Mouse (Mus musculus) kidney, embryonic 16.5 days (tissue): Measurements from ENCODE around the gene Cx3cr1. TPM values are rescaled to one million over a fixed set of nuclear protein-coding genes. Genes with fewer than 3 reads are reported as not detected.
A peak's percentile ranks its signal among the peaks of the same experiment; 100 is the strongest.

Experiments used
- ATAC-seq: fragments of 200-750 bp; cut with Nextera tagmentation; 2 replicates; pipeline ENCODE4 v1.8.0; 2017; ENCODE audit warnings: moderate TSS enrichment; ENCODE audit not compliant: low FRiP score, low TSS enrichment
- H3K27ac ChIP-seq: fragments of 300-500 bp; sonication (generic); 2 replicates; pipeline ENCODE4 v1.5.1; 2014; ENCODE audit warnings: low read length
- H3K27me3 ChIP-seq: fragments of 300-500 bp; sonication (generic); 2 replicates; pipeline ENCODE4 v1.6.1; 2014; ENCODE audit warnings: low read length, control low read depth, mixed read lengths; ENCODE audit not compliant: insufficient read depth
- H3K36me3 ChIP-seq: fragments of 300-500 bp; sonication (generic); 2 replicates; pipeline ENCODE4 v1.6.1; 2014; ENCODE audit warnings: low read length, control low read depth, mixed read lengths; ENCODE audit not compliant: insufficient read depth
- H3K4me1 ChIP-seq: fragments of 300-500 bp; sonication (generic); 2 replicates; pipeline ENCODE4 v1.6.1; 2014; ENCODE audit warnings: low read length, control low read depth, mixed read lengths; ENCODE audit not compliant: insufficient read depth
- H3K4me2 ChIP-seq: fragments of 300-500 bp; sonication (generic); replicated peaks from 2 replicates; pipeline ENCODE4 v1.6.1; 2014; ENCODE audit warnings: low read depth, low read length
- H3K4me3 ChIP-seq: fragments of 300-500 bp; sonication (generic); 2 replicates; pipeline ENCODE4 v1.5.1; 2014; ENCODE audit warnings: mild to moderate bottlenecking, low read length
- H3K9ac ChIP-seq: fragments of 300-500 bp; sonication (generic); replicated peaks from 2 replicates; pipeline ENCODE4 v1.6.1; 2014; ENCODE audit warnings: low read length
- H3K9me3 ChIP-seq: fragments of 300-500 bp; sonication (generic); 2 replicates; pipeline ENCODE4 v1.6.1; 2016; ENCODE audit warnings: low read length, control low read depth
- WGBS: fragments of 180-500 bp; shearing (Covaris S2); extraction: QIAGEN DNeasy Blood & Tissue Kit; methylation state at CpG from one replicate; pipeline ENCODE4 v1.1.7; 2014; 5-methylcytosine and 5-hydroxymethylcytosine counted together
- polyA plus RNA-seq: library from polyadenylated mRNA; unstranded; fragments of >200 nt; fragmentation: Nextera tagmentation; extraction: Ambion mirVana; gene quantifications from 2 replicates; pipeline ENCODE4 v1.2.1, GENCODE M21; 2015

The Cx3cr1 gene
- polyA plus RNA-seq, 1 experiment from 2014 or later = 5.3 TPM

GRCm38 (mm10) chr9:119965186-119965585 is 104.5 kb downstream of the Cx3cr1 start:
- 63% methylated on average over 3 of the region's 3 CpGs for WGBS
- Histone ChIP-seq H3K4me1 (peaks cover 15% of the 10 kb centered on the region), H3K9me3 (no peaks in the 10 kb centered on the region), H3K27me3 (no peaks in the 10 kb centered on the region), H3K27ac (no peak overlapping the region), H3K4me2 (no peak overlapping the region), H3K36me3 (no peaks in the 10 kb centered on the region), H3K9ac (no peak overlapping the region), H3K4me3 (no peak overlapping the region)
- no peak for ATAC-seq

- peaks cover 15% of the 10 kb centered on the region for H3K4me1 ChIP-seq
- WGBS = 67% methylated on average over 3 of the region's 3 CpGs
- no peaks in the 10 kb centered on the region for H3K9me3 ChIP-seq
- H3K4me2 ChIP-seq = no peak overlapping the region
- ATAC-seq = no peak
- H3K27ac ChIP-seq = peak overlapping the region; percentile 36; the same call in 1 of the 2 replicates
- no peaks in the 10 kb centered on the region for H3K27me3 ChIP-seq
- no peaks in the 10 kb centered on the region for H3K36me3 ChIP-seq
- H3K9ac ChIP-seq = no peak overlapping the region
- H3K4me3 ChIP-seq = no peak overlapping the region
Observed at GRCm38 (mm10) chr9:119964206-119964605, 105.5 kb downstream of the Cx3cr1 start.

- peak overlapping the region; percentile 42 for H3K9ac ChIP-seq
- peak; percentile 85 for ATAC-seq
- WGBS = 10% methylated on average over 21 of the region's 21 CpGs
Observed at GRCm38 (mm10) chr9:119962987-119963667, 106.6 kb downstream of the Cx3cr1 start.

GRCm38 (mm10) chr9:119962216-119962615 is 107.5 kb downstream of the Cx3cr1 start:
- no peak overlapping the region; the same call in 1 of the 2 replicates for H3K9ac ChIP-seq
- H3K4me1 ChIP-seq = peaks cover 15% of the 10 kb centered on the region
- H3K4me2 ChIP-seq = no peak overlapping the region
- H3K36me3 ChIP-seq = no peaks in the 10 kb centered on the region
- H3K27ac ChIP-seq = no peak overlapping the region
- no peak for ATAC-seq
- no peaks in the 10 kb centered on the region for H3K9me3 ChIP-seq
- H3K4me3 ChIP-seq = no peak overlapping the region
- WGBS = 80% methylated on average over 4 of the region's 4 CpGs
- H3K27me3 ChIP-seq = no peaks in the 10 kb centered on the region

More at GRCm38 (mm10) chr9:119962987-119963667, 106.6 kb downstream of the Cx3cr1 start:
- peaks cover 15% of the 10 kb centered on the region for H3K4me1 ChIP-seq
- no peaks in the 10 kb centered on the region for H3K9me3 ChIP-seq
- H3K27me3 ChIP-seq = no peaks in the 10 kb centered on the region
- H3K36me3 ChIP-seq = no peaks in the 10 kb centered on the region
- no peak overlapping the region for H3K4me3 ChIP-seq
- no peak overlapping the region for H3K27ac ChIP-seq
- H3K4me2 ChIP-seq = peak overlapping the region; percentile 40

GRCm38 (mm10) chr9:119958835-119959234 is 110.8 kb downstream of the Cx3cr1 start:
- no peak overlapping the region for H3K9ac ChIP-seq
- 71% methylated on average over 9 of the region's 9 CpGs for WGBS
- ATAC-seq = no peak
- no peaks in the 10 kb centered on the region for H3K9me3 ChIP-seq
- peaks cover 15% of the 10 kb centered on the region for H3K4me1 ChIP-seq
- H3K4me2 ChIP-seq = no peak overlapping the region
- no peak overlapping the region for H3K27ac ChIP-seq
- no peak overlapping the region for H3K4me3 ChIP-seq
- H3K36me3 ChIP-seq = no peaks in the 10 kb centered on the region
- no peaks in the 10 kb centered on the region for H3K27me3 ChIP-seq

- Histone ChIP-seq H3K27me3 (no peaks in the 10 kb centered on the region), H3K27ac (no peak overlapping the region), H3K9ac (no peak overlapping the region), H3K4me3 (no peak overlapping the region), H3K4me2 (no peak overlapping the region), H3K4me1 (peaks cover 8% of the 10 kb centered on the region), H3K9me3 (no peaks in the 10 kb centered on the region), H3K36me3 (no peaks in the 10 kb centered on the region)
- no peak for ATAC-seq
- WGBS = 86% methylated on average over 9 of the region's 9 CpGs
Observed at GRCm38 (mm10) chr9:119951388-119951787, 118.3 kb downstream of the Cx3cr1 start.

GRCm38 (mm10) chr9:119950434-119950833 is 119.2 kb downstream of the Cx3cr1 start:
- no peaks in the 10 kb centered on the region for H3K36me3 ChIP-seq
- no peak overlapping the region for H3K4me2 ChIP-seq
- H3K9ac ChIP-seq = no peak overlapping the region
- no peak overlapping the region for H3K4me3 ChIP-seq
- peaks cover 8% of the 10 kb centered on the region for H3K4me1 ChIP-seq
- peak; percentile 62 for ATAC-seq
- H3K27me3 ChIP-seq = no peaks in the 10 kb centered on the region
- H3K9me3 ChIP-seq = no peaks in the 10 kb centered on the region
- no peak overlapping the region for H3K27ac ChIP-seq
- WGBS = 21% methylated on average over 6 of the region's 6 CpGs

GRCm38 (mm10) chr9:119948804-119949203 is 120.9 kb downstream of the Cx3cr1 start:
- Histone ChIP-seq H3K36me3 (no peaks in the 10 kb centered on the region), H3K4me1 (peaks cover 8% of the 10 kb centered on the region), H3K9ac (no peak overlapping the region), H3K27ac (no peak overlapping the region), H3K4me3 (no peak overlapping the region), H3K9me3 (no peaks in the 10 kb centered on the region), H3K27me3 (no peaks in the 10 kb centered on the region), H3K4me2 (no peak overlapping the region)
- WGBS = 23% methylated on average over 3 of the region's 3 CpGs
- no peak for ATAC-seq

- Histone ChIP-seq H3K4me1 (peaks cover 2% of the 10 kb centered on the region), H3K4me3 (no peak overlapping the region)
Observed at GRCm38 (mm10) chr9:119945173-119945900, 124.3 kb downstream of the Cx3cr1 start.

GRCm38 (mm10) chr9:119943326-119943725 is 126.4 kb downstream of the Cx3cr1 start:
- Histone ChIP-seq H3K4me1 (0 out of 2 replicates have a peak, but pooled peaks cover 4% of the 10 kb centered on the region), H3K4me3 (no peak overlapping the region), H3K36me3 (no peaks in the 10 kb centered on the region), H3K27me3 (no peaks in the 10 kb centered on the region), H3K9me3 (no peaks in the 10 kb centered on the region), H3K27ac (no peak overlapping the region), H3K9ac (0 out of 2 replicates have a peak overlapping the region, but pooled peaks have one; percentile 9), H3K4me2 (no peak overlapping the region)
- WGBS = 93% methylated on average over 1 of the region's 1 CpGs
- no peak for ATAC-seq

More at GRCm38 (mm10) chr9:119945173-119945900, 124.3 kb downstream of the Cx3cr1 start:
- Histone ChIP-seq H3K9me3 (no peaks in the 10 kb centered on the region), H3K27ac (no peak overlapping the region), H3K36me3 (no peaks in the 10 kb centered on the region), H3K27me3 (no peaks in the 10 kb centered on the region), H3K9ac (no peak overlapping the region), H3K4me2 (no peak overlapping the region)
- no peak for ATAC-seq
- WGBS = 73% methylated on average over 12 of the region's 12 CpGs
